Mouse (Mus musculus): ENCODE measurements around the gene Mapk3.

GRCm38 (mm10) chr7:126778147-126778546 is 18.7 kb downstream of the Mapk3 start:
- TF ChIP-seq CTCF (IDR thresholded peaks at IDR 0.05; ENCODE audit: insufficient read depth, low read length) (no peak), POLR2A (IDR thresholded peaks at IDR 0.05; ENCODE audit: borderline replicate concordance, extremely low read depth, low read depth, low read length) (no peak)

Data from lung, adult 2 months (tissue).